Mouse (Mus musculus): ENCODE measurements around the gene Kidins220. TPM values are rescaled to one million over a fixed set of nuclear protein-coding genes. Genes with fewer than 3 reads are reported as not detected.

The Kidins220 gene
- polyA plus RNA-seq, 1 experiment from 2014 or later = 21.8 TPM

DNA sequence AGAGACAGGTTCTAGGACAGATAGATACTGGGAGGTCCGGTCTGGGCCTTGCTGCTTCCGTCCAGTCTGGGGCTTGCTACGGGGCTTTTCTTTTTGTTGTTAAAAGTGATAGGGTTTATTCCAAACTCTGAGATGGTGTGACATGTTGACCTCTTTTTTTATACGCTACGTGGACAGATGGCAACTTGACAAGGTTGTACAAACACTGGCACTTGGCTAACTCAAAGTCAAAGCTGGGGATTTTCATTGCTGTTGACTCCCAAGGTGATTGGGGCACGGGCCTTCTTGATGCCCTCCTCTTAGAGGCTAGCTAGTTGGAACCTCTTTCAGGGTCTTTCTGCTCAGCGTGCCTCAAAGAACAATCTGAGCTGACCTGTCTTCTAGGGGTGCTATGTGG, 136.0 kb downstream of the Kidins220 start:
- Histone ChIP-seq H3K4me2 (replicated peaks) (no peak overlapping the region), H3K36me3 (no peaks in the 10 kb centered on the region), H3K9ac (no peak overlapping the region), H3K4me1 (replicated peaks) (peaks cover 3% of the 10 kb centered on the region; the same call in 1 of the 2 replicates), H3K27ac (no peak overlapping the region), H3K27me3 (replicated peaks) (no peaks in the 10 kb centered on the region), H3K4me3 (replicated peaks) (no peak overlapping the region), H3K9me3 (no peaks in the 10 kb centered on the region)
- WGBS = 81% methylated on average over 7 of the region's 7 CpGs
- ATAC-seq = no peak

Other genes with a start within 250 kb of the Kidins220 start
- gene Mboat2, start 144.0 kb upstream of the Kidins220 start, polyA plus RNA-seq (2015; fragmentation: Nextera tagmentation; extraction: Ambion mirVana) = 22.2 and 26.1 TPM in 2 replicates
- gene Id2, start 122.2 kb downstream of the Kidins220 start, polyA plus RNA-seq (2015; fragmentation: Nextera tagmentation; extraction: Ambion mirVana) = 360 and 449 TPM in 2 replicates

Measured in intestine, embryonic 15.5 days (tissue).